Comparison of ENCODE assay signal across 9 mouse cellular contexts in the genomic region with DNA sequence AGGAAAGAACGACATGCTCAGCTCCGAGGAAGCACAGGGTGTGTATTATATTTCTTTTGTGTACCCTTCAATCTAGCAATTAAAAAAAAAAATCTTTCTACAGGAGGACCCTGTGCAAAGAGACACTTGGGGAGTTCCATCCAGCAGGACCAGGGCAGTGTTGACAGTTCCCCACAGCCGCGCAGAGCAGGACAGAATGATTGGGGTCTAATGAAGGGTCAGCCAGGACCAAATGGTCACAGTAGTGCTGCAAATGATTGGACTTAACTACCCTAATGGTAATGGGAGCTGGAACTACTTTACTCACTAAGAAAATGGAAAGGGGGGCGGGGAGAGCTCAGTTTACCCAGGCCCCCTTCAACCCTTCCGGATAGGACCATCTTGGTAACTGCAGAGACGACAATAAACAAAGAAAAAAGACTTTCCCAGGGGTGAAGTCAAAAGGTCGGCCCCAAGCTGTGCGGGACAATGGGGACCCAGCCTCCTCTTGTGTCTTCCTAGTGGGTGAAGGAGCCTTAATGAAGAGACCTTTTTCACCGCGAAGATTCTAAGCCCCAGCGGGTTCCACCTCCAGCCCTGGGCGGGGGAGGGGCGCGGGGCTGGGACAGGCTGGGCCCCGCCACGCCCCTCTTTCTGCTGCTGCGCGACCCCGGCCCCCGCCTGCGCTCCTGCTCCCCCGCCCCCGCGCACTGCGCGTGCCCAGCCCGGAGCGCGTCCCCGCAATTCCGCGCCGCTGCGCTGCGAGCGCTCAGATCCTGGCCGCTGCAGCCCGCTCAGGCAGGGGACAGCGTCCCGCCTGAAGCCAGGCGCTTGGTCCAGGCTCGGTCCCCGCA. TPM values are rescaled to one million over a fixed set of nuclear protein-coding genes. Genes with fewer than 3 reads are reported as not detected.
DNase-seq lines count a peak whose midpoint lies in the region; ATAC-seq and TF ChIP-seq lines count a peak whose summit lies in the region.
"Had no signal": no experiment of that assay in that cellular context is flagged by ENCODE, and none has a peak within 500 bp of the region (broad histone marks: within the 10 kb centered on the region; RNA-seq: fewer than 3 reads in every experiment).

A gene (plus strand): TSS at position 722 of the 833 bp plus-strand sequence.

- H3K4me3 ChIP-seq in heart, adult 2 months = peak within 1 kb of the TSS; percentile 28
- H3K4me3 ChIP-seq in forebrain, embryonic 10.5 days = peak within 1 kb of the TSS; percentile 85
- peak within 1 kb of the TSS; percentile 57 for H3K4me3 ChIP-seq in hindbrain, embryonic 15.5 days
- peak within 1 kb of the TSS; percentile 56 for H3K4me3 ChIP-seq in limb, embryonic 12.5 days (replicated peaks)
- peak within 1 kb of the TSS; percentile 62 for H3K4me3 ChIP-seq in neural tube, embryonic 12.5 days

- TF ChIP-seq CTCF in heart, adult 2 months (IDR thresholded peaks at IDR 0.05) = no peak

- no peaks in the 10 kb centered on the region for H3K27me3 ChIP-seq in heart, adult 2 months (ENCODE audit: control insufficient read depth, insufficient read depth, low read length)
- H3K27me3 ChIP-seq in forebrain, embryonic 10.5 days (ENCODE audit: poor library complexity, severe bottlenecking) = peaks cover 22% of the 10 kb centered on the region
- H3K27me3 ChIP-seq in hindbrain, embryonic 15.5 days = no peaks in the 10 kb centered on the region
- H3K27me3 ChIP-seq in limb, embryonic 12.5 days = peaks cover 12% of the 10 kb centered on the region
- H3K27me3 ChIP-seq in neural tube, embryonic 12.5 days (replicated peaks) = no peaks in the 10 kb centered on the region

- no peaks in the 10 kb centered on the region for H3K9me3 ChIP-seq in forebrain, embryonic 10.5 days
- no peaks in the 10 kb centered on the region for H3K9me3 ChIP-seq in hindbrain, embryonic 15.5 days
- no peaks in the 10 kb centered on the region for H3K9me3 ChIP-seq in limb, embryonic 12.5 days
- H3K9me3 ChIP-seq in neural tube, embryonic 12.5 days = no peaks in the 10 kb centered on the region

- DNase-seq in heart, adult 2 months = peak; percentile 4 to 31
- no peak for DNase-seq in heart, adult 8-10 months (ENCODE audit: low spot score)
- peak; percentile 63 for DNase-seq in brain, adult 2 months (ENCODE audit: low read depth, low spot score)
- peak; percentile 85 for DNase-seq in forebrain, embryonic 10.5 days (ENCODE audit: extremely low spot score, low spot score)

- H3K4me2 ChIP-seq in hindbrain, embryonic 15.5 days = peak within 1 kb of the TSS; percentile 77
- peak within 1 kb of the TSS; percentile 96 for H3K4me2 ChIP-seq in limb, embryonic 12.5 days
- H3K4me2 ChIP-seq in neural tube, embryonic 12.5 days (replicated peaks) = peak within 1 kb of the TSS; percentile 91

- WGBS in heart, adult 2 months = 2% methylated on average over 44 of the region's 44 CpGs
- WGBS in forebrain, embryonic 10.5 days = under 1% methylated on average over 44 of the region's 44 CpGs
- under 1% methylated on average over 41 of the region's 44 CpGs for WGBS in hindbrain, embryonic 15.5 days
- 1% methylated on average over 44 of the region's 44 CpGs for WGBS in limb, embryonic 12.5 days
- under 1% methylated on average over 30 of the region's 44 CpGs for WGBS in neural tube, embryonic 12.5 days

- intact Hi-C loops in heart, adult 2 months (cut with DNase I) = no loop called here

- TF ChIP-seq EP300 in heart, adult 2 months (IDR thresholded peaks at IDR 0.05; ENCODE audit: insufficient read depth, low read depth, low read length) = no peak

- ATAC-seq in hindbrain, embryonic 15.5 days (ENCODE audit: low FRiP score, low read depth) = peak; percentile 91
- peak; percentile 94 for ATAC-seq in limb, embryonic 12.5 days (ENCODE audit: insufficient number of reproducible peaks, insufficient read depth, low FRiP score, low TSS enrichment, low read depth)
- peak; percentile 94 for ATAC-seq in neural tube, embryonic 12.5 days (ENCODE audit: low FRiP score, low read depth)
- ATAC-seq in CD4-positive, CD25-positive, alpha-beta regulatory T cell, adult 4 months = no peak

- no peak for TF ChIP-seq POLR2A in heart, adult 2 months (IDR thresholded peaks at IDR 0.05; ENCODE audit: insufficient read depth, low read depth, low read length)

- H3K4me1 ChIP-seq in heart, adult 2 months (ENCODE audit: control insufficient read depth, insufficient read depth, low read length) = no peaks in the 10 kb centered on the region
- peaks cover 59% of the 10 kb centered on the region for H3K4me1 ChIP-seq in forebrain, embryonic 10.5 days
- peaks cover 27% of the 10 kb centered on the region for H3K4me1 ChIP-seq in hindbrain, embryonic 15.5 days (replicated peaks)
- H3K4me1 ChIP-seq in limb, embryonic 12.5 days (replicated peaks) = peaks cover 7% of the 10 kb centered on the region
- peaks cover 10% of the 10 kb centered on the region for H3K4me1 ChIP-seq in neural tube, embryonic 12.5 days

- H3K9ac ChIP-seq in heart, adult 2 months (ENCODE audit: low read depth, low read length) = no peak within 1 kb of the TSS
- H3K9ac ChIP-seq in hindbrain, embryonic 15.5 days = peak within 1 kb of the TSS; percentile 65
- peak within 1 kb of the TSS; percentile 62 for H3K9ac ChIP-seq in limb, embryonic 12.5 days (replicated peaks)
- peak within 1 kb of the TSS; percentile 73 for H3K9ac ChIP-seq in neural tube, embryonic 12.5 days

- H3K79me2 ChIP-seq in heart, adult 2 months (replicated peaks; ENCODE audit: control insufficient read depth, insufficient read depth, low read length) = no peaks in the 10 kb centered on the region

- H3K36me3 ChIP-seq in heart, adult 2 months (ENCODE audit: control insufficient read depth, insufficient read depth, low read length) = no peaks in the 10 kb centered on the region
- H3K36me3 ChIP-seq in forebrain, embryonic 10.5 days (replicated peaks) = peaks cover 4% of the 10 kb centered on the region; the same call in 1 of the 2 replicates
- no peaks in the 10 kb centered on the region for H3K36me3 ChIP-seq in hindbrain, embryonic 15.5 days
- H3K36me3 ChIP-seq in limb, embryonic 12.5 days = no peaks in the 10 kb centered on the region
- H3K36me3 ChIP-seq in neural tube, embryonic 12.5 days = no peaks in the 10 kb centered on the region

- H3K27ac ChIP-seq in heart, adult 2 months = no peak within 1 kb of the TSS
- peak within 1 kb of the TSS; percentile 92 for H3K27ac ChIP-seq in forebrain, embryonic 10.5 days
- peak within 1 kb of the TSS; percentile 74 for H3K27ac ChIP-seq in hindbrain, embryonic 15.5 days (replicated peaks)
- H3K27ac ChIP-seq in limb, embryonic 12.5 days = no peak within 1 kb of the TSS
- H3K27ac ChIP-seq in neural tube, embryonic 12.5 days = peak within 1 kb of the TSS; percentile 46; the same call in 1 of the 2 replicates

RNA-seq across cellular contexts. Expression of the gene that starts here (rescaled TPM):
- total RNA-seq in heart, adult 2 months (2021) = under 1 TPM; 0.47 to 0.61 TPM
- polyA plus RNA-seq in heart, adult 2 months (2012; rRNA removed) = 0.76 and 1.1 TPM in 2 replicates
- under 1 TPM; 0.46 to 0.75 (median 0.61) TPM for total RNA-seq in heart, adult 8-10 months (2022)
- polyA plus RNA-seq in forebrain, embryonic 10.5 days (2016; fragmentation: Nextera tagmentation; extraction: Ambion mirVana) = 52.2 and 53.1 TPM in 2 replicates
- 70.2 and 71.0 TPM in 2 replicates for polyA plus RNA-seq in hindbrain, embryonic 15.5 days (2015; fragmentation: Nextera tagmentation; extraction: Ambion mirVana)
- polyA plus RNA-seq in limb, embryonic 12.5 days (2016; fragmentation: Nextera tagmentation; extraction: Ambion mirVana) = 5.0 and 5.4 TPM in 2 replicates
- 23.6 and 24.3 TPM in 2 replicates for polyA plus RNA-seq in neural tube, embryonic 12.5 days (2016; fragmentation: Nextera tagmentation; extraction: Ambion mirVana)
- under 1 TPM in 1 of 2 experiments, not detected in 1; 0.15 TPM for polyA plus RNA-seq in CD4-positive, CD25-positive, alpha-beta regulatory T cell, adult 4 months (2017; shearing (Covaris generic))
- polyA plus RNA-seq: C2C12 had no signal

Comparison
In these comparisons a context has a peak if more than half of its experiments do, and no peak if none do; other contexts are left out.
1. H3K27ac ChIP-seq: peak in forebrain, embryonic 10.5 days (single experiment), hindbrain, embryonic 15.5 days (single experiment) and neural tube, embryonic 12.5 days (single experiment); none in heart, adult 2 months (single experiment) and limb, embryonic 12.5 days (single experiment).
2. H3K4me3 ChIP-seq: peak in every context shown above with its lines; median percentile 85 in forebrain, embryonic 10.5 days; 62 in neural tube, embryonic 12.5 days; 57 in hindbrain, embryonic 15.5 days; 56 in limb, embryonic 12.5 days; 28 in heart, adult 2 months.
3. Peak in every context shown above with its lines, with median percentiles within 50 percentile points of each other: H3K4me2 ChIP-seq.